Mouse (Mus musculus) bone marrow macrophage, adult 2 months (primary cell): ENCODE data around the gene Ephb3.

Experiments
- CTCF ChIP-seq: IDR thresholded peaks from 2 replicates; pipeline ENCODE4 v1.5.1; 2012; ENCODE audit warnings: low read depth, mild to moderate bottlenecking, low read length, moderate library complexity
- POLR2A ChIP-seq: IDR thresholded peaks from 2 replicates; pipeline ENCODE4 v1.6.1; 2012; ENCODE audit warnings: mild to moderate bottlenecking, low read depth, low read length, borderline replicate concordance

- TF ChIP-seq CTCF: no peak
- TF ChIP-seq POLR2A: no peak
Measured at GRCm38 (mm10) chr16:21223038-21223437, 18.5 kb downstream of the Ephb3 start.
